Mouse (Mus musculus) regulatory T cell (primary cell): ENCODE results near the gene Rusc1.

Experiments used
- in situ Hi-C: fragments of 300-600 bp; cut with MboI, MseI; formaldehyde crosslinking; loops from one replicate; pipeline ENCODE4 v1.15.1; 2025; ENCODE audit warnings: high pct_unique_total_duplicates

Gene Rusc1

GRCm38 (mm10) chr3:89093175-89093574 lies at the start of gene Rusc1:
TSS of gene Rusc1 (minus strand) at chr3:89093311.
- in situ Hi-C loops, result loop anchor here (5.0 kb wide), 1 partner anchor 114 kb away; no protein-coding TSS in a partner anchor

DNA sequence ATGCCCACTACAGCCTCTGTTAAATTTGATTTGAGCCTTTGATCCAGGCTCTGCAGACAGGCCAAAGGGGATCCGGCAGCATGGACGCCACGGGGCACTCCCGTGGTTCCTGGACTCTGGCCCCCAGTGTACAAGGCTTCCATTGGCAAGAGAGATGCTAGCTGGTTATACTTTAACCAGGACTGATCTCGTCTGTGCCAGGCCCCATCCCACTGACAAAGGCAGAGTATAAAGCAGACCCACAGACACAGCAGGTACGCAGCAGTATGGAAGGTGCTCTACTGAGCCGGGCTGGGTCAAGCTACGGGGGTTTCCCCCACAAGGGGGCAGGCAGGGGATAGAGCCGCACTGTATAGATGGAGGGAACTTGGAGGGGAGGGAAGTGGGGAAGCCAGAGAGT lies 43.3 kb upstream of the Rusc1 start:
- in situ Hi-C loops, result no loop called here

- in situ Hi-C loops, result no loop called here
These were observed 42.8 kb upstream of the Rusc1 start, which contains the start of gene Pklr for GRCm38 (mm10) chr3:89135958-89136357. TSS of gene Pklr (plus strand) at chr3:89136142.

- in situ Hi-C loops, result no loop called here
These were observed 40.6 kb upstream of the Rusc1 start for GRCm38 (mm10) chr3:89133752-89134151.

- in situ Hi-C loops, result no loop called here
These were observed 39.9 kb upstream of the Rusc1 start for GRCm38 (mm10) chr3:89133063-89133450.

DNA sequence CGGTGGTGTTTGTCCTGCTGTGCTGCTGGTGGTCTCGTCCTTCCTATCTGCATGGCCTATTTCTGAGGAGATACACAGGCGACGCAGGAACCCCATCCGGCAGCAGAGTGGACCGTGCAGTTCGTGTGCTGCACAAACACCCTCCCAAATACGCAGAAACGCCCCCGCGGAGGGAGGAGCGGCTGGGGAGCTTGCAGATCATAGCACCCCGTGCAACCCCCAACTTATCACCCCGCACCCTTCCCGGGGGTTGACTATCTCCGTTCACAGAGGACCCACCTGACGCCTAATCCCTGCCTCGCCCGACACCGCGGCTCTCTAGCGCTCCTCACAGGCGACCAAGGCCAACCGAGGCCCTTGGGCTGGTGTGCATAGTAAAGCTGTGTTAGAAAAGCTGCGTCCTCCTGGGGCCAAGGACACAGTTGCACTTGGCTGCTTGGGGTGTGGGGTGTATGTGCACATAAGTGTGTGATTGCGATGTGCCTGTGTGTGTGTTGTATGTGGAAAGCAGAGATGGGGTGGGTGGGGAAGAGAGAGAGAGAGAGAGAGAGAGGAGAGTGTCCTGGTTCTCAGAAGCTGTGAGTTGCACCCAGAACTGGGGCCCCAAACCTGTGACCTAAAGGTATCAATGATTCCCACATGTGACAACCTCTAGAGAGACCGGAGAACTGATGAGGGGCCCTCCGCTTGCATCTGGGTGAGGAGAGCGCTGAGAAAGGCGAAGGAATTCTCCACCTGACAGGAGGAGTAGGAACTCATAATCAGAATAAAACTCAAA lies 39.4 kb upstream of the Rusc1 start:
- in situ Hi-C loops, result no loop called here

- in situ Hi-C loops, result no loop called here
These were observed 38.7 kb upstream of the Rusc1 start for GRCm38 (mm10) chr3:89131816-89132215.

GRCm38 (mm10) chr3:89129908-89130307 lies 36.8 kb upstream of the Rusc1 start:
- in situ Hi-C loops, result no loop called here

- in situ Hi-C loops, result no loop called here
These were observed 32.9 kb upstream of the Rusc1 start for GRCm38 (mm10) chr3:89125981-89126380.

GRCm38 (mm10) chr3:89124241-89124640 lies 31.1 kb upstream of the Rusc1 start:
- in situ Hi-C loops, result no loop called here

GRCm38 (mm10) chr3:89123313-89123712 lies 30.2 kb upstream of the Rusc1 start:
- in situ Hi-C loops, result no loop called here

- in situ Hi-C loops, result loop anchor here (5.0 kb wide), 1 partner anchor 102 kb away; the partner anchor contains the start of gene Thbs3
These were observed 22.4 kb upstream of the Rusc1 start for GRCm38 (mm10) chr3:89115522-89115921.

GRCm38 (mm10) chr3:89113058-89113457 lies 19.9 kb upstream of the Rusc1 start:
- in situ Hi-C loops, result no loop called here

GRCm38 (mm10) chr3:89108146-89108545 lies 15.0 kb upstream of the Rusc1 start:
- in situ Hi-C loops, result no loop called here

GRCm38 (mm10) chr3:89107545-89107944 lies 14.4 kb upstream of the Rusc1 start:
- in situ Hi-C loops, result no loop called here

DNA sequence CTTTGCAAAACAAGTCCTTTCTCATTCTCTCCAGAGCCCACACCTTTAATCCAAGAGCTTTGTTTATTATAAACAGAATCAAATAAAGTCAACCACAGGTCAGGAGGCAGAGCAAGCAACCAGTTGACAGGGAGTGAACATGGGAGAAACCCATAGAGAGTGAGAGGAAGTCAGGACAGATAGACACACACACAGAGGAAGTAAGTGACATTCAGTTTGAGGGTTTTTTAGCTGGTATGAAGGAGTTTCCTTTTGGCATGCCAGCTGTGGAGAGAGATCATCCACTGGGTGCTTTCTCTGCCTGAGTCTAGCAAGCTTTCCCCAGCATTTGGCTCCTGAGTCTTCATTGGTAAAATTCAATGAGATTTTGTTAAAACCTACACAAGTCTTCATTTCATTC lies 13.8 kb upstream of the Rusc1 start:
- in situ Hi-C loops, result no loop called here

GRCm38 (mm10) chr3:89103291-89103595 lies 10.1 kb upstream of the Rusc1 start:
- in situ Hi-C loops, result no loop called here

DNA sequence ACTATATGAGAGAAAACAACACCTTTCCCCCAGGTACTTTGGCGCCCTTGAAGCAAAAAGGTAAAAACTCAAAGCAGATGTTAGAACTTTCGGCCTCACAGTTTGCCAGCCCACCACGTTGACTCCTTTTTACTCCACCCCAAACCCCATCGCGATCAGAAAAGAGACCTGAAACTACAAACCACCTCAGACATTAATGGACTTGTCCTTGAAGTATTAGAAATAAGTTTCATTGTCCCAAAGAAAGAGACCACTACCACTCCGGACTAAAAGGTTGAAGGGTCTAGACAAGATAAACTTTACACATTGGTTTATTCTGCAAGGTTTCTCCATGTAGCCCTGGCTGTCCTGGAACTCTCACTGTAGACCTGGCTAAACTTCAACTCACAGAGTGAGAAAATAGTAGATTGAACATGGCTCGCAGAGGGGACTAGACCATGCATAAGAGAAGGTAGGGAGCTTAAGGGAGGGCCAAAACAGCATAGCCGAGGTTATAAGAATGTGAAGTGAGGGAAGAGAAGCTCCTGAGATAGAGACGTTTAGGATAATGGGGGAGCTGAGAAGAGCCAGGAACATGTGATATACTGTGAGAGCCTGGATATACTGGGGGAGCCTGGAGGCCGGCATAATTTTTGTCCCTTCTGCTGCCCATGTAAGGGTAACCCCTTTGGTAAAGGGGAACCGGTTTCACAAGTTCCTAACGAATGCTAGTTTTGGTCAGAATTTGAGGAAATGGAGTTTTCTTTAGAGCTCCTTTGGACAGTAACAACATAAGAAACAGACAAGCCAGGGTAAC lies 9.6 kb upstream of the Rusc1 start:
- in situ Hi-C loops, result no loop called here

DNA sequence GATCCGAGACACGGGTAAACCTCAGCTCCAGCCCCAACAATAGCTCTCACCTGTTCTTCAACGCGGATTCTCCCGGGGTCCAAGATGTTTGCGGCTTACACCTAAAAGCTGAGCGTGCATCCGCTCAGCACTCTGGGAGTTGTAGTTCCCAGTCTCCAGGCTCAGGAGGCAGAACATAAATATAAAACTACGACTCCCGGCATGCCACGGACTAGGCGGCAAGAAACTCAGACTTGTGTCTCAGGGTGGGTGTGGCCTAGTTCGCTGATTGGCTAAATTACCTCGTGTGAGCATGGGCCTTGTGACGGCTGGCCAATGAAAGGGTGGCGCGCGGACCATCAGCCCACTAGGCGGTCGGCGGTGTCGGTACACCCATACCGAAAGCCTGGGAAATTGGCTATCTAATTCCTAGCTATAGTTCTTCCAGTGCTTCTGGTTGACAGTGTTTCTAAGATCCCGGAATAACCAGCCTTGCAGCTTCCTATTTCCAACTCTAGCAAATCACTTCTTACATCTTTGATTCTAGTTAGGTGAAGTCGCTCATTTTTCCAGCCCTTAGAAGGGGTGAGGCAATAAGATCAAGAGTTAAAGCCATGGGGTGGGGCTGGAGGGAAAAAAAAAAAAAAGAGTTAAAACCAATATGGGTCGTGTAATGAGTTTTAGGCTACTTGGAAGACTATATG lies 8.8 kb upstream of the Rusc1 start, which contains the start of gene Fdps:
Gene Fdps, minus strand, starts transcription at position 148 of the 683 bp plus-strand sequence.
- in situ Hi-C loops, result no loop called here

- in situ Hi-C loops, result no loop called here
These were observed 8.3 kb upstream of the Rusc1 start for GRCm38 (mm10) chr3:89101459-89101811.

DNA sequence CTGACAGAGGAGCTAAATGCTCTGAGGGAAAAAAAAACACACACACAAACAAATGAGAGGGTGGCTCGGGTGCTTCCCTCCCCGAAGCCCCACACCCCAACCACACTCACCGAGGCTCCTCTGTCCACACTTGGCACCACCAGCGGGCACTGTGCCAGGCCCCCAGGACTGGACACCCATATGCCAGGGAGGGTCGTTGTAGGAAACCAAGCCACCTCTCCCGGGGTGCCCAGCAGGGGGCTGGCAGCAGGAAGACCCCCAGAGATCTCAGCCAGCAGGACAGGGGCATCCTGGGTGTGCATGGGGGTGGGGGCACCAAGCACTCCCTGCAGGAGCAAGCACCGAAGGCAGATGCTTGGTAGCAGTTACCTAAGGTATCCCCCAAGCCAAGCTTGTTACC lies 7.7 kb upstream of the Rusc1 start, which contains the start of gene Gm43738:
Gene Gm43738, minus strand, starts transcription at position 289 of the 400 bp plus-strand sequence.
- in situ Hi-C loops, result no loop called here

GRCm38 (mm10) chr3:89094021-89094420 lies 910 bp upstream of the Rusc1 start:
- in situ Hi-C loops, result loop anchor here (5.0 kb wide), 1 partner anchor 113 kb away; no protein-coding TSS in a partner anchor
